Mouse (Mus musculus) lung, embryonic 14.5 days (tissue): ENCODE data around the gene Ufc1. TPM values are rescaled to one million over a fixed set of nuclear protein-coding genes. Genes with fewer than 3 reads are reported as not detected.
A peak's percentile ranks its signal among the peaks of the same experiment; 100 is the strongest.

ENCODE experiments used
- ATAC-seq: fragments of 200-750 bp; cut with Nextera tagmentation; 2 replicates; pipeline ENCODE4 v1.8.0; 2017; ENCODE audit warnings: mild to moderate bottlenecking, moderate TSS enrichment, moderate library complexity; ENCODE audit not compliant: insufficient read depth
- DNase-seq: peaks from one replicate; pipeline ENCODE4 v3.0.0-alpha.2; 2015
- H3K27ac ChIP-seq: fragments of 300-500 bp; sonication (generic); 2 replicates; pipeline ENCODE4 v1.5.1; 2014; ENCODE audit warnings: low read depth, mild to moderate bottlenecking, moderate library complexity
- H3K27me3 ChIP-seq: fragments of 300-500 bp; sonication (generic); 2 replicates; pipeline ENCODE4 v1.6.1; 2014; ENCODE audit warnings: low read length, control low read depth; ENCODE audit not compliant: insufficient read depth
- H3K36me3 ChIP-seq: fragments of 300-500 bp; sonication (generic); 2 replicates; pipeline ENCODE4 v1.6.1; 2014; ENCODE audit warnings: control low read depth; ENCODE audit not compliant: insufficient read depth
- H3K4me1 ChIP-seq: fragments of 300-500 bp; sonication (generic); 2 replicates; pipeline ENCODE4 v1.6.1; 2014; ENCODE audit warnings: antibody characterized with exemption, control low read depth; ENCODE audit not compliant: insufficient read depth
- H3K4me2 ChIP-seq: fragments of 300-500 bp; sonication (generic); 2 replicates; pipeline ENCODE4 v1.6.1; 2014; ENCODE audit warnings: mild to moderate bottlenecking
- H3K4me3 ChIP-seq: fragments of 300-500 bp; sonication (generic); 2 replicates; pipeline ENCODE4 v1.5.1; 2014; ENCODE audit warnings: low read depth, low read length
- H3K9ac ChIP-seq: fragments of 300-500 bp; sonication (generic); 2 replicates; pipeline ENCODE4 v1.6.1; 2014
- H3K9me3 ChIP-seq: fragments of 300-500 bp; sonication (generic); 2 replicates; pipeline ENCODE4 v1.6.1; 2016; ENCODE audit warnings: low read depth, low read length, control low read depth
- CTCF ChIP-seq: IDR thresholded peaks from 2 replicates; pipeline ENCODE4 v1.5.1; 2016; ENCODE audit warnings: antibody characterized with exemption, low read depth
- WGBS: fragments of 180-500 bp; shearing (Covaris S2); extraction: QIAGEN DNeasy Blood & Tissue Kit; methylation state at CpG from one replicate; pipeline ENCODE4 v1.1.7; 2014; 5-methylcytosine and 5-hydroxymethylcytosine counted together
- polyA plus RNA-seq: library from polyadenylated mRNA; unstranded; fragments of >200 nt; fragmentation: Nextera tagmentation; extraction: Ambion mirVana; gene quantifications from 2 replicates; pipeline ENCODE4 v1.2.1, GENCODE M21; 2014

The Ufc1 gene
- polyA plus RNA-seq, 1 experiment from 2014 or later: 108 TPM

GRCm38 (mm10) chr1:171282086-171282805 lies 12.6 kb downstream of the Ufc1 start:
- H3K27ac ChIP-seq: no peak overlapping the region
- peak overlapping the region; percentile 94 for H3K4me2 ChIP-seq
- no peak for TF ChIP-seq CTCF
- DNase-seq (no peak), ATAC-seq (no peak)
- H3K4me3 ChIP-seq: peak overlapping the region; percentile 76
- 68% methylated on average over 18 of the region's 18 CpGs for WGBS
- H3K9me3 ChIP-seq: no peaks in the 10 kb centered on the region
- H3K36me3 ChIP-seq: peaks cover 59% of the 10 kb centered on the region
- H3K4me1 ChIP-seq: peaks cover 5% of the 10 kb centered on the region; the same call in 1 of the 2 replicates
- peak overlapping the region; percentile 64; the same call in 1 of the 2 replicates for H3K9ac ChIP-seq
- no peaks in the 10 kb centered on the region for H3K27me3 ChIP-seq

- Histone ChIP-seq H3K27me3 (no peaks in the 10 kb centered on the region), H3K4me2 (peak overlapping the region; percentile 94), H3K4me1 (peaks cover 1% of the 10 kb centered on the region; the same call in 1 of the 2 replicates), H3K9me3 (no peaks in the 10 kb centered on the region), H3K27ac (peak overlapping the region; percentile 91), H3K36me3 (peaks cover 65% of the 10 kb centered on the region), H3K9ac (peak overlapping the region; percentile 64), H3K4me3 (peak overlapping the region; percentile 76)
- peak; percentile 56 for ATAC-seq
- 1% methylated on average over 10 of the region's 10 CpGs for WGBS
- peak; percentile 90 for DNase-seq
- peak; percentile 76 for TF ChIP-seq CTCF
Observed at GRCm38 (mm10) chr1:171281528-171281923, 13.3 kb downstream of the Ufc1 start.

- Histone ChIP-seq H3K36me3 (peaks cover 65% of the 10 kb centered on the region), H3K9me3 (no peaks in the 10 kb centered on the region), H3K4me3 (peak within 1 kb of the TSS; percentile 76), H3K4me1 (no peaks in the 10 kb centered on the region), H3K9ac (peak within 1 kb of the TSS; percentile 86), H3K27ac (peak within 1 kb of the TSS; percentile 91), H3K27me3 (no peaks in the 10 kb centered on the region), H3K4me2 (peak within 1 kb of the TSS; percentile 94)
- ATAC-seq (peak; percentile 98), DNase-seq (peak; percentile 97)
- WGBS: under 1% methylated on average over 26 of the region's 26 CpGs
- TF ChIP-seq CTCF: no peak
Observed at GRCm38 (mm10) chr1:171280916-171281527, 13.8 kb downstream of the Ufc1 start, which contains the start of gene Ppox. Ppox (minus strand) TSS chr1:171281186.

GRCm38 (mm10) chr1:171280250-171280915 lies 14.4 kb downstream of the Ufc1 start:
- Histone ChIP-seq H3K27me3 (no peaks in the 10 kb centered on the region), H3K9me3 (no peaks in the 10 kb centered on the region), H3K4me3 (peak overlapping the region; percentile 76), H3K9ac (peak overlapping the region; percentile 86), H3K36me3 (peaks cover 66% of the 10 kb centered on the region), H3K27ac (peak overlapping the region; percentile 40; the same call in 1 of the 2 replicates), H3K4me1 (no peaks in the 10 kb centered on the region), H3K4me2 (peak overlapping the region; percentile 94)
- under 1% methylated on average over 25 of the region's 25 CpGs for WGBS
- TF ChIP-seq CTCF: no peak
- ATAC-seq: peak; percentile 18
- DNase-seq: no peak

GRCm38 (mm10) chr1:171279721-171280120 lies 15.1 kb downstream of the Ufc1 start:
- ATAC-seq: no peak
- Histone ChIP-seq H3K4me2 (peak overlapping the region; percentile 94), H3K9ac (peak overlapping the region; percentile 86), H3K4me3 (peak overlapping the region; percentile 76), H3K9me3 (no peaks in the 10 kb centered on the region), H3K27ac (no peak overlapping the region), H3K27me3 (no peaks in the 10 kb centered on the region), H3K4me1 (no peaks in the 10 kb centered on the region), H3K36me3 (peaks cover 66% of the 10 kb centered on the region)
- TF ChIP-seq CTCF: no peak
- 53% methylated on average over 5 of the region's 5 CpGs for WGBS
- no peak for DNase-seq

- H3K4me1 ChIP-seq: no peaks in the 10 kb centered on the region
- H3K4me2 ChIP-seq: peak overlapping the region; percentile 94
- no peak for TF ChIP-seq CTCF
- H3K36me3 ChIP-seq: peaks cover 66% of the 10 kb centered on the region
- H3K4me3 ChIP-seq: peak overlapping the region; percentile 76
- 88% methylated on average over 14 of the region's 14 CpGs for WGBS
- H3K27ac ChIP-seq: no peak overlapping the region
- ATAC-seq: no peak
- no peak for DNase-seq
- no peaks in the 10 kb centered on the region for H3K27me3 ChIP-seq
- peak overlapping the region; percentile 86; the same call in 1 of the 2 replicates for H3K9ac ChIP-seq
- no peaks in the 10 kb centered on the region for H3K9me3 ChIP-seq
Observed at GRCm38 (mm10) chr1:171279012-171279705, 15.7 kb downstream of the Ufc1 start.
